Mouse (Mus musculus): ENCODE results near the gene Mab21l3. TPM values are rescaled to one million over a fixed set of nuclear protein-coding genes. Genes with fewer than 3 reads are reported as not detected.
"Not testable (repeated sequence)": the region's sequence is repeated elsewhere in the genome, so short reads cannot be mapped to it uniquely, and the experiment has no call there.

Gene Mab21l3
- total and polyA plus RNA-seq, 3 experiments: 1.9 to 3.4 (median 2.8) TPM

DNA sequence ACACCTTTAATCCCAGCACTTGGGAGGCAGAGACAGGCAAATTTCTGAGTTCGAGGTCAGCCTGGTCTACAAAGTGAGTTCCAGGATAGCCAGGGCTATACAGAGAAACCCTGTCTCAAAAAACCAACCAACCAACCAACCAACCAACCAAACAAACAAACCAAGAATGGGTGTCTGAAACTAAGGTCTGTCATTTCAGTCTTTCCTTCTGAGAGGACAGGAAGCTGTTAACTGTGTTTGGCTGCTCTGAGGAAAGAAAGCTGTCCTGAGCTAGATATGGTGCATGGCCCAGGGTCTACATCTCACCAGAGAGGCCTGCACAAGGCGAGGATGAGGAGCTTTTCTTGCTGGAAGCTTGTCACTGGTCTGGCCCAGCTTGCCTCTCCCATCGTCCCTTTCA, 28.1 kb downstream of the Mab21l3 start:
- H3K27me3 ChIP-seq (replicated peaks); H3K4me2 ChIP-seq (ENCODE audit: insufficient read depth, low read depth, poor library complexity, severe bottlenecking); DNase-seq (ENCODE audit: extremely low read depth); H3K9ac ChIP-seq (ENCODE audit: insufficient read depth, low read depth); H3K4me3 ChIP-seq (replicated peaks in 1 of 3; ENCODE audit: low read depth in 2 of 3, low read length in 2 of 3, poor library complexity in 1 of 3); H3K79me2 ChIP-seq (replicated peaks; ENCODE audit: control insufficient read depth, extremely low read depth, insufficient read depth, poor library complexity, severe bottlenecking); H3K27ac ChIP-seq (ENCODE audit: insufficient read depth, low read depth); dilution Hi-C loops (cut with MboI; ENCODE audit: extremely low pct_ligation_motif_present, extremely low pct_unique_long_range_greater_than_20kb, low sequenced_read_pairs); H3K9me3 ChIP-seq (replicated peaks; ENCODE audit: low read length): not testable (repeated sequence)
- in situ Hi-C loops (cut with MboI; ENCODE audit: low pct_ligation_motif_present, low pct_unique_long_range_greater_than_20kb, low sequenced_read_pairs): loop anchor here (25.0 kb wide), 2 partner anchors 508 to 858 kb away; partner anchors contain the start of gene Ttf2
- H3K4me1 ChIP-seq (ENCODE audit: control insufficient read depth in 1 of 2, insufficient read depth in 2 of 2): peaks cover 8 to 15% of the 10 kb centered on the region in 2 experiments
- peak; percentile 22; the same call in 1 of the 2 replicates for TF ChIP-seq JUN (IDR thresholded peaks at IDR 0.05; ENCODE audit: insufficient read depth, low read depth, low read length)
- peak; percentile 59; the same call in 1 of the 2 replicates for TF ChIP-seq EP300 (IDR thresholded peaks at IDR 0.05; ENCODE audit: low read length)
- peak; percentile 38; the same call in 1 of the 2 replicates for TF ChIP-seq TCF12 (IDR thresholded peaks at IDR 0.05; ENCODE audit: low read depth, low read length)
- TF ChIP-seq IRF4 (IDR thresholded peaks at IDR 0.05; ENCODE audit: low read depth, low read length): peak; percentile 84
- TF ChIP-seq JUND (conservative IDR thresholded peaks at IDR 0.05; ENCODE audit: low read depth, low read length): peak; percentile 27; the same call in 1 of the 2 replicates
- peaks cover 0 to 27% of the 10 kb centered on the region in 2 experiments for H3K36me3 ChIP-seq (replicated peaks in 1 of 2; ENCODE audit: control insufficient read depth in 1 of 2, insufficient read depth in 1 of 2, low read length in 1 of 2)

GRCm38 (mm10) chr3:101816006-101816405, 32.8 kb downstream of the Mab21l3 start:
- Histone ChIP-seq H3K27ac (ENCODE audit: insufficient read depth, low read depth) (no peak overlapping the region), H3K27me3 (replicated peaks) (no peaks in the 10 kb centered on the region)

GRCm38 (mm10) chr3:101814790-101815189, 34.0 kb downstream of the Mab21l3 start:
- Histone ChIP-seq H3K36me3 (replicated peaks in 1 of 2; ENCODE audit: control insufficient read depth in 1 of 2, insufficient read depth in 1 of 2, low read length in 1 of 2) (peaks cover 0 to 28% of the 10 kb centered on the region in 2 experiments), H3K4me3 (replicated peaks in 1 of 3; ENCODE audit: low read depth in 2 of 3, low read length in 2 of 3, poor library complexity in 1 of 3) (no peak overlapping the region), H3K27ac (ENCODE audit: insufficient read depth, low read depth) (no peak overlapping the region), H3K9ac (ENCODE audit: insufficient read depth, low read depth) (no peak overlapping the region), H3K27me3 (replicated peaks) (no peaks in the 10 kb centered on the region), H3K4me1 (ENCODE audit: control insufficient read depth in 1 of 2, insufficient read depth in 2 of 2) (peaks cover 9 to 18% of the 10 kb centered on the region in 2 experiments), H3K79me2 (replicated peaks; ENCODE audit: control insufficient read depth, extremely low read depth, insufficient read depth, poor library complexity, severe bottlenecking) (no peaks in the 10 kb centered on the region), H3K9me3 (replicated peaks; ENCODE audit: low read length) (no peaks in the 10 kb centered on the region), H3K4me2 (ENCODE audit: insufficient read depth, low read depth, poor library complexity, severe bottlenecking) (no peak overlapping the region)
- no peak for DNase-seq (ENCODE audit: extremely low read depth)
- TF ChIP-seq CHD2 (IDR thresholded peaks at IDR 0.05; ENCODE audit: low read length) (no peak), SIN3A (IDR thresholded peaks at IDR 0.05; ENCODE audit: low read length) (no peak), MAZ (IDR thresholded peaks at IDR 0.05; ENCODE audit: low read depth, low read length) (no peak), BHLHE40 (IDR thresholded peaks at IDR 0.05; ENCODE audit: low read depth, low read length) (no peak), POLR2A (IDR thresholded peaks at IDR 0.05; ENCODE audit: low read depth, low read length) (no peak)
- in situ Hi-C loops (cut with MboI; ENCODE audit: low pct_ligation_motif_present, low pct_unique_long_range_greater_than_20kb, low sequenced_read_pairs) (loop anchor here (25.0 kb wide), 2 partner anchors 502 to 852 kb away; partner anchors contain the start of gene Ttf2), dilution Hi-C loops (cut with MboI; ENCODE audit: extremely low pct_ligation_motif_present, extremely low pct_unique_long_range_greater_than_20kb, low sequenced_read_pairs) (no loop called here)

More at GRCm38 (mm10) chr3:101816006-101816405, 32.8 kb downstream of the Mab21l3 start:
- Histone ChIP-seq H3K4me2 (ENCODE audit: insufficient read depth, low read depth, poor library complexity, severe bottlenecking) (no peak overlapping the region), H3K36me3 (replicated peaks in 1 of 2; ENCODE audit: control insufficient read depth in 1 of 2, insufficient read depth in 1 of 2, low read length in 1 of 2) (peaks cover 0 to 30% of the 10 kb centered on the region in 2 experiments), H3K4me1 (ENCODE audit: control insufficient read depth in 1 of 2, insufficient read depth in 2 of 2) (peaks cover 11 to 24% of the 10 kb centered on the region in 2 experiments), H3K9ac (ENCODE audit: insufficient read depth, low read depth) (no peak overlapping the region), H3K9me3 (replicated peaks; ENCODE audit: low read length) (no peaks in the 10 kb centered on the region), H3K4me3 (replicated peaks in 1 of 3; ENCODE audit: low read depth in 2 of 3, low read length in 2 of 3, poor library complexity in 1 of 3) (no peak overlapping the region), H3K79me2 (replicated peaks; ENCODE audit: control insufficient read depth, extremely low read depth, insufficient read depth, poor library complexity, severe bottlenecking) (no peaks in the 10 kb centered on the region)
- dilution Hi-C loops (cut with MboI; ENCODE audit: extremely low pct_ligation_motif_present, extremely low pct_unique_long_range_greater_than_20kb, low sequenced_read_pairs): no loop called here
- no peak for DNase-seq (ENCODE audit: extremely low read depth)
- no peak for TF ChIP-seq UBTF (IDR thresholded peaks at IDR 0.05; ENCODE audit: low read depth, low read length)
- TF ChIP-seq TBP (conservative IDR thresholded peaks at IDR 0.05; ENCODE audit: low read depth, low read length): no peak
- no peak for TF ChIP-seq USF2 (conservative IDR thresholded peaks at IDR 0.05; ENCODE audit: low read depth, low read length)
- no peak for TF ChIP-seq TCF12 (IDR thresholded peaks at IDR 0.05; ENCODE audit: low read depth, low read length)
- no peak for TF ChIP-seq USF1 (IDR thresholded peaks at IDR 0.05; ENCODE audit: low read depth, low read length)
- TF ChIP-seq MEF2A (IDR thresholded peaks at IDR 0.05; ENCODE audit: borderline replicate concordance, low read depth, low read length): no peak
- TF ChIP-seq CTCF (conservative IDR thresholded peaks at IDR 0.05 in 1 of 2, IDR thresholded peaks at IDR 0.05 in 1 of 2; ENCODE audit: low read depth in 2 of 2, low read length in 2 of 2): no peak
- no peak for TF ChIP-seq POLR2A (IDR thresholded peaks at IDR 0.05; ENCODE audit: low read depth, low read length)
- no peak for TF ChIP-seq MYC (IDR thresholded peaks at IDR 0.05; ENCODE audit: low read depth, low read length)
- no peak for TF ChIP-seq NELFE (IDR thresholded peaks at IDR 0.05; ENCODE audit: low read depth, low read length)
- no peak for TF ChIP-seq ZC3H11A (IDR thresholded peaks at IDR 0.05; ENCODE audit: low read depth, low read length)
- no peak for TF ChIP-seq JUN (IDR thresholded peaks at IDR 0.05; ENCODE audit: insufficient read depth, low read depth, low read length)
- TF ChIP-seq ETS1 (conservative IDR thresholded peaks at IDR 0.05; ENCODE audit: low read depth, low read length): no peak
- no peak for TF ChIP-seq GABPA (IDR thresholded peaks at IDR 0.05; ENCODE audit: insufficient replicate concordance, low read depth, low read length)
- no peak for TF ChIP-seq MXI1 (IDR thresholded peaks at IDR 0.05; ENCODE audit: low read depth, low read length)
- in situ Hi-C loops (cut with MboI; ENCODE audit: low pct_ligation_motif_present, low pct_unique_long_range_greater_than_20kb, low sequenced_read_pairs): loop anchor here (25.0 kb wide), 2 partner anchors 504 to 854 kb away; partner anchors contain the start of gene Ttf2

All from CH12.LX (cell line).